Mouse (Mus musculus) lung, postnatal 0 days (tissue): ENCODE measurements around the gene Soga1. TPM values are rescaled to one million over a fixed set of nuclear protein-coding genes. Genes with fewer than 3 reads are reported as not detected.

ENCODE experiments used
- ATAC-seq: fragments of 200-750 bp; cut with Nextera tagmentation; 2 replicates; pipeline ENCODE4 v1.8.0; 2017; ENCODE audit warnings: moderate library complexity
- DNase-seq: peaks from one replicate; pipeline ENCODE4 v3.0.0-alpha.2; 2016; ENCODE audit warnings: low spot score
- H3K27ac ChIP-seq: fragments of 300-500 bp; sonication (generic); 2 replicates; pipeline ENCODE4 v1.5.1; 2014; ENCODE audit warnings: antibody characterized with exemption, mild to moderate bottlenecking, low read length, mixed read lengths
- H3K27me3 ChIP-seq: fragments of 300-500 bp; sonication (generic); replicated peaks from 2 replicates; pipeline ENCODE4 v1.6.1; 2014; ENCODE audit warnings: low read length, mixed read lengths; ENCODE audit not compliant: insufficient read depth
- H3K36me3 ChIP-seq: fragments of 300-500 bp; sonication (generic); 2 replicates; pipeline ENCODE4 v1.6.1; 2014; ENCODE audit warnings: low read length, mixed read lengths; ENCODE audit not compliant: insufficient read depth
- H3K4me1 ChIP-seq: fragments of 300-500 bp; sonication (generic); 2 replicates; pipeline ENCODE4 v1.6.1; 2014; ENCODE audit warnings: antibody characterized with exemption, low read depth, low read length, mixed read lengths; ENCODE audit not compliant: insufficient read depth
- H3K4me2 ChIP-seq: fragments of 300-500 bp; sonication (generic); replicated peaks from 2 replicates; pipeline ENCODE4 v1.6.1; 2014; ENCODE audit warnings: low read depth, mild to moderate bottlenecking, low read length, moderate library complexity, mixed read lengths
- H3K4me3 ChIP-seq: fragments of 300-500 bp; sonication (generic); 2 replicates; pipeline ENCODE4 v1.5.1; 2014; ENCODE audit warnings: low read depth, low read length
- H3K9ac ChIP-seq: fragments of 300-500 bp; sonication (generic); replicated peaks from 2 replicates; pipeline ENCODE4 v1.6.1; 2014; ENCODE audit warnings: low read depth, mild to moderate bottlenecking
- H3K9me3 ChIP-seq: fragments of 300-500 bp; sonication (generic); 2 replicates; pipeline ENCODE4 v1.6.1; 2016; ENCODE audit warnings: low read length, mixed read lengths
- CTCF ChIP-seq: IDR thresholded peaks from 2 replicates; pipeline ENCODE4 v1.5.1; 2016; ENCODE audit warnings: antibody characterized with exemption, mild to moderate bottlenecking
- EP300 ChIP-seq: IDR thresholded peaks from 2 replicates; pipeline ENCODE4 v1.6.1; 2016; ENCODE audit warnings: antibody characterized with exemption, mild to moderate bottlenecking, control low read depth
- WGBS: fragments of 180-500 bp; shearing (Covaris S2); extraction: QIAGEN DNeasy Blood & Tissue Kit; methylation state at CpG from one replicate; pipeline ENCODE4 v1.1.7; 2014; 5-methylcytosine and 5-hydroxymethylcytosine counted together
- polyA plus RNA-seq: library from polyadenylated mRNA; unstranded; fragments of >200 nt; fragmentation: Nextera tagmentation; extraction: Ambion mirVana; gene quantifications from 2 replicates; pipeline ENCODE4 v1.2.1, GENCODE M21; 2015

The Soga1 gene
- polyA plus RNA-seq, 1 experiment from 2014 or later, result 2.5 TPM

DNA sequence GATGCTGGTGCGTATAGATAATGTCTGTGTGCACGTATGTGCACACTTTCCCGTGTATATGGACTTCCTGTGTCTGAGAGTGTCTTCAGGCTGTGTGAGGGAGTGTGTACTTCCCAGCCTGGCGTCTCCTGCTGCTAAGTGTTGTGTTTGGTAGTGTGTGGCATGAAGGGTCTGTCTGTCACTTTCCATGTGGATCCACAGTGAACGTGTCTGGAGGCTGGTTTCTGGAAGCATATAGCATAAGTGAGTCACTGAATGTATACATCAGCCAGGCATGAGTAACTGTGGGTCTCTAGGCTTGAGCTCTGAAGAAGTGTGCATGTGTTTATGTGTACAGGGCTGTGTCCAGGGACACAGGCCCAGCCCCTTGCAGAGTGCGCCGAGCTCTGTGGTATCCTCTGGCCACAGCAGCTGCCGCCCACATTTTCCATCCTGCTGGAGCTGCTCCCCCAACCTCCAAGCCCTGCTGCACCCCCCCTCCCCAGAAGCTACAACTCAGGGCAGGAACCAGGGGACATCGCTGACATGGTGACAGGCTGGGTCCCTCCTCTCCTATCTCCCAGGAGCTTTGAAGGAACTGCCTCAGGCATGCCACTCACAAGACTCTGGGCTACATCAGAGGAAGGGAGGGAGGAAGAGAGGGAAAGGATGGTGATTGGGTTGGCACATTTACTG is 5.5 kb downstream of the Soga1 start:
- 51% methylated on average over 9 of the region's 9 CpGs for WGBS
- H3K36me3 ChIP-seq, result no peaks in the 10 kb centered on the region

DNA sequence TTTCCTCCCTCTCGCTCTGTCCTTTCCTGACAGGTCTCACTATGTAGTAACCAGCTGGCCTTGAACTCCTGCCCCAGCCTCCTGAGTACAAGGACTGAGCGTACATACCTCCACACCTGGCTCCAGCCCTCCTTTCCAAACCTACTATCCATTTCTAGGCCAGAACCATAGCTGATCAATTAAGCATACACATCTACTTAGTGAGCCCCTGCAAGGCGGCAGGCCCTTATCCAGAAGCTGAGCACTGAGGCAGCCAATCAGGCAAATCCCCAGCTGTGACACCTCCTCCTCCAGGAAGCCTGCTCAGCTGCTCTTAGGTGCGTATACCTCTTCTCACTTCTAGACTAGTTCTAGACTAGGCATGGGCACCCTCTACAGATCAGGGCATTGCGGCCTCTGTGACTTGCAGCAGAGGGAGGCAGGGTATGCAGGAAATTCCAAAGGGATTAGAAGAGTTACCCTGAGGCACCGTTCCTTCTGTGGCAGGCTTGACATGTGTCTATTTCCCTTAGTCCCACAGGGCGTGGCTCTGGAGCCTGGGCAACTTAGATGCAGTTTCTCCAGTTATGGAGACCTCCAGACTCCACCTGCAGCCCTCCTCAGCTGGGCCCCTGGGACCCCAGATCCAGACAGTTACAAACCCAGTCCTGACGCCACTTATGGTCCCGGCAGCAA is 6.6 kb downstream of the Soga1 start:
- Histone ChIP-seq H3K9ac (no peak overlapping the region), H3K27me3 (no peaks in the 10 kb centered on the region), H3K27ac (peak overlapping the region; percentile 93), H3K36me3 (no peaks in the 10 kb centered on the region), H3K9me3 (no peaks in the 10 kb centered on the region), H3K4me1 (peaks cover 75% of the 10 kb centered on the region), H3K4me2 (no peak overlapping the region; the same call in 1 of the 2 replicates), H3K4me3 (no peak overlapping the region)
- TF ChIP-seq CTCF (no peak), EP300 (no peak)
- 53% methylated on average over 9 of the region's 9 CpGs for WGBS
- ATAC-seq (no peak), DNase-seq (no peak)

More for the DNA sequence above, 5.5 kb downstream of the Soga1 start:
- TF ChIP-seq EP300 (no peak), CTCF (no peak)
- Histone ChIP-seq H3K9ac (no peak overlapping the region), H3K27ac (peak overlapping the region; percentile 51; the same call in 1 of the 2 replicates), H3K4me1 (peaks cover 71% of the 10 kb centered on the region), H3K9me3 (no peaks in the 10 kb centered on the region), H3K4me3 (no peak overlapping the region), H3K27me3 (no peaks in the 10 kb centered on the region), H3K4me2 (no peak overlapping the region)
- ATAC-seq (0 out of 2 replicates have a peak, but pooled peaks have one; percentile 3), DNase-seq (peak; percentile 45)

DNA sequence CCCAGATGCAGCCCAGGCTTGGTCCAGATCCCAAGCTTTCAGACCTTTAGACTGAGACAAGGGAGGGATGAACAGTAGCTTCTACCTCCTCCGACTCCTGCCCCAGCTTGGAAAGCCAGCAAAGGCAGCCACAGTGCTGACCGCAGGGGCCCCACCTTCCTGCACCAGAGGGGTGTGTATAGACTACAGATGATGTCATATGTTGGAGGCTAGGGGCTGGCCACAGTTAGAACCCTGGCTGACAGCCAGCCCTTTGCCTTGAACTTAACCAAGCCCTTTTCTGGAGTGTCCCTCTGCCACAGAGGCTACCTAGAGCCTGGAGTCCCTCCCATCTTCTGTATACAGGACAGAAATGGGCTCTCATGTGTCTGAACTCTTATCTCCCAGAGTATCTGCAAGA is 7.5 kb downstream of the Soga1 start:
- H3K9ac ChIP-seq, result no peak overlapping the region
- WGBS, result 9% methylated on average over 2 of the region's 2 CpGs
- no peak for TF ChIP-seq CTCF
- peak; percentile 47; the same call in 1 of the 2 replicates for TF ChIP-seq EP300
- peak overlapping the region; percentile 20; the same call in 1 of the 2 replicates for H3K4me2 ChIP-seq
- no peaks in the 10 kb centered on the region for H3K9me3 ChIP-seq
- H3K4me1 ChIP-seq, result peaks cover 66% of the 10 kb centered on the region
- no peaks in the 10 kb centered on the region for H3K36me3 ChIP-seq
- no peaks in the 10 kb centered on the region for H3K27me3 ChIP-seq
- H3K4me3 ChIP-seq, result no peak overlapping the region
- DNase-seq, result peak; percentile 97
- peak; percentile 74 for ATAC-seq
- peak overlapping the region; percentile 93 for H3K27ac ChIP-seq

DNA sequence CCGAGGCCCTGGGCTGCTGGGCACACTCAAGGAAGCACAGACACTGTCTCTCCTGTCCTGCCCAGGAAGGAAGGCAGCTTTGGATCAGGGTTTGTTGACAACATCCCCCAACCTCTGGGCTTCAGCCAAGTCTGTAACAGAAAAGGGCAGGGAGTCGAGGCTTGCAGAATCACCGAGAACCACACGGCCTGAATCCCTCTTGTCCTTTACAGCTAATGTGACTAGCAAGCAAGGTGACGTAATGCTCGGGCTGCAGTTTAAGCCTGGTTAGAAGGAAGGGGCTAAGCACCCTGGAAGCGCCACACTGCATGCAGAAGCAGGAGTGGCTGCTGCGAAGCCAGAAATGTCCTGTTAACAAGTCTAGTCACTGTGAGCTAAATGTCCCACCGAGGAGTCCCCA is 8.7 kb downstream of the Soga1 start:
- Histone ChIP-seq H3K4me2 (peak overlapping the region; percentile 30), H3K4me3 (no peak overlapping the region), H3K9me3 (no peaks in the 10 kb centered on the region), H3K36me3 (no peaks in the 10 kb centered on the region), H3K4me1 (peaks cover 64% of the 10 kb centered on the region), H3K27ac (peak overlapping the region; percentile 93), H3K9ac (peak overlapping the region; percentile 41), H3K27me3 (no peaks in the 10 kb centered on the region)
- DNase-seq (peak; percentile 95), ATAC-seq (peak; percentile 50)
- 4% methylated on average over 9 of the region's 9 CpGs for WGBS
- TF ChIP-seq CTCF, result no peak
- peak; percentile 76; the same call in 1 of the 2 replicates for TF ChIP-seq EP300

DNA sequence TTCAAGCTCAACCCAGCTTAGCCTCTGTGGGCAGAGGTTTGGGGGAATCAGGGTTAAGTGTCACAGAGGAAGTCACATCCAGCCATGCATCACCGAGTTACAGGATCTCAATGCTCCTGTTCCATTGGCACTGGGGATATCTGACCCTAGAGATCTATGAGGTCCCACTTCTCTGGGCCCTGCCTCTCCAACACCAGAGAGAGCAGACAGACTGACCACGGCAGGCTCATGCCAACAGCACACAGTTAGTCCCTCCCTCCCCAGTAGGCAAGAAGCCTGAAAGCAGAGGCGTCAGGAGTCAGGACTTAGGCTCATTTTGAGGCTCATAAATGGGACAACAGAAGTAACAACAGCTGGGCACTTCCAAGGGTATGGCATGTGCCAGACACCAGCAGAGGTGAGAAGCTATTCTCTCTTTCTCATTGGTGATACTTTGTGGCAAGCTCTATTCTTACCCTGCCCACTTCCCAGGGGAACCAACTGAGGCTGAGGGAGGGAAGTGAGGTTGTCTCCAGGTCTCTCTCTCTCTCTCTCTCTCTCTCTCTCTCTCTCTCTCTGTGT is 9.2 kb downstream of the Soga1 start:
- Histone ChIP-seq H3K27me3 (no peaks in the 10 kb centered on the region), H3K27ac (peak overlapping the region; percentile 93), H3K36me3 (no peaks in the 10 kb centered on the region), H3K4me3 (no peak overlapping the region), H3K4me1 (peaks cover 62% of the 10 kb centered on the region), H3K9me3 (no peaks in the 10 kb centered on the region), H3K4me2 (peak overlapping the region; percentile 30), H3K9ac (peak overlapping the region; percentile 41)
- DNase-seq, result peak; percentile 40
- 5% methylated on average over 3 of the region's 3 CpGs for WGBS
- 0 out of 2 replicates have a peak, but pooled peaks have one; percentile 2 for ATAC-seq
- TF ChIP-seq CTCF (no peak), EP300 (no peak)

DNA sequence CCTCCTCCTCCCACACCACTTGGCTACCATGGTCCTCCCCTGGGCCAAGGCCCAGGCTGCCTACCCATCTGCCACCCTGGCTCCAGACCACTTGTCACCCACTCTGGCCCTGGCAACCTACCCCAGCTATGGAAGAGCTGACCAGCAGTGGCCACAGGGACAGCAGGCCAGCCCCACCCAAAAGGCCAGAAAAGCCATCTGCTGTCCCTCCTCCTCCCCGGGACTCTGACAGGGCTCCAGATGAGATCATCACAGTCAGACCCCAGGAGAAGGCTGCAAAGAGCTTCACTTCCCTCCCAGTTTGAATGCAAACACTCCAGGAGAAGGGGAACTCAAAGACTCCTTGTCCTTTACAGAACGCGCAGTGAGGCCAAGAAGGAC is 9.7 kb downstream of the Soga1 start:
- Histone ChIP-seq H3K27me3 (no peaks in the 10 kb centered on the region), H3K27ac (peak overlapping the region; percentile 93), H3K9ac (peak overlapping the region; percentile 16), H3K9me3 (no peaks in the 10 kb centered on the region), H3K4me2 (peak overlapping the region; percentile 30), H3K36me3 (no peaks in the 10 kb centered on the region), H3K4me1 (peaks cover 65% of the 10 kb centered on the region), H3K4me3 (no peak overlapping the region)
- no peak for TF ChIP-seq CTCF
- TF ChIP-seq EP300, result no peak
- ATAC-seq, result peak; percentile 33
- 11% methylated on average over 3 of the region's 3 CpGs for WGBS
- peak; percentile 84 for DNase-seq
